Mouse (Mus musculus) liver, embryonic 16.5 days (tissue): ENCODE data around the gene Psmb2. TPM values are rescaled to one million over a fixed set of nuclear protein-coding genes. Genes with fewer than 3 reads are reported as not detected.

Experiments used
- ATAC-seq: fragments of 200-750 bp; cut with Nextera tagmentation; 2 replicates; pipeline ENCODE4 v1.8.0; 2017; ENCODE audit warnings: low read depth, mild to moderate bottlenecking, moderate number of reproducible peaks, moderate library complexity
- H3K27ac ChIP-seq: fragments of 300-500 bp; sonication (generic); 2 replicates; pipeline ENCODE4 v1.5.1; 2014; ENCODE audit warnings: mild to moderate bottlenecking, low read length
- H3K27me3 ChIP-seq: fragments of 300-500 bp; sonication (generic); 2 replicates; pipeline ENCODE4 v1.6.1; 2014; ENCODE audit warnings: low read depth, low read length, mixed read lengths; ENCODE audit not compliant: control insufficient read depth, insufficient read depth
- H3K36me3 ChIP-seq: fragments of 300-500 bp; sonication (generic); 2 replicates; pipeline ENCODE4 v1.6.1; 2014; ENCODE audit warnings: mild to moderate bottlenecking; ENCODE audit not compliant: control insufficient read depth, insufficient read depth
- H3K4me1 ChIP-seq: fragments of 300-500 bp; sonication (generic); 2 replicates; pipeline ENCODE4 v1.6.1; 2014; ENCODE audit warnings: low read depth, low read length, mixed read lengths; ENCODE audit not compliant: control insufficient read depth
- H3K4me2 ChIP-seq: fragments of 300-500 bp; sonication (generic); 2 replicates; pipeline ENCODE4 v1.6.1; 2014; ENCODE audit warnings: low read depth, low read length, mixed read lengths
- H3K4me3 ChIP-seq: fragments of 300-500 bp; sonication (generic); 2 replicates; pipeline ENCODE4 v1.5.1; 2014; ENCODE audit warnings: low read depth, mild to moderate bottlenecking, low read length
- H3K9ac ChIP-seq: fragments of 300-500 bp; sonication (generic); 2 replicates; pipeline ENCODE4 v1.6.1; 2014; ENCODE audit warnings: low read depth, low read length
- H3K9me3 ChIP-seq: fragments of 300-500 bp; sonication (generic); replicated peaks from 2 replicates; pipeline ENCODE4 v1.6.1; 2016; ENCODE audit warnings: low read length; ENCODE audit not compliant: control insufficient read depth
- WGBS: fragments of 180-500 bp; shearing (Covaris S2); extraction: QIAGEN DNeasy Blood & Tissue Kit; methylation state at CpG from one replicate; pipeline ENCODE4 v1.1.7; 2014; ENCODE audit not compliant: insufficient replicate concordance; 5-methylcytosine and 5-hydroxymethylcytosine counted together
- polyA plus RNA-seq: library from polyadenylated mRNA; unstranded; fragments of >200 nt; fragmentation: Nextera tagmentation; extraction: Ambion mirVana; gene quantifications from 2 replicates; pipeline ENCODE4 v1.2.1, GENCODE M21; 2015

Gene Psmb2
- polyA plus RNA-seq, 1 experiment from 2014 or later: 222 TPM

DNA sequence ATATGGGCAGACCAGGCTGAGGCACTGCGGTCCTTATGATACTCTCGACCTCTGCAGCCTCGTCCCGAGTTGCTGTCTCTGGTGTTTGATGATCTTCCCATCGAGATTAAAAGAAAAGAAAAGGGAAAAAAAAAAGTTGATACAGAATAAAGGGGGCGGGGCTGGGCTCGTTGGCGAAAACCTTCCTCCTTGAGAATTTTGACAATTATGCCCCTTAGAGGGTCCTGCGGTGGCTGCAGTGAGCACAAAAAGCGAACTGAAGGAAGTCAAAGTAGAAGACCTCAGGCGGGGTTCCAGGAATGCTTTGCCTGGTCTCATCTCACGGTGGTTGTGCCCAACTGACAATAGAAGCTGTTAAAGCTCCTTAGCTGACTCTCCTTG, 76.8 kb downstream of the Psmb2 start:
- no peak for ATAC-seq
- 1% methylated on average over 12 of the region's 12 CpGs for WGBS
- no peaks in the 10 kb centered on the region; the same call in 1 of the 2 replicates for H3K36me3 ChIP-seq

DNA sequence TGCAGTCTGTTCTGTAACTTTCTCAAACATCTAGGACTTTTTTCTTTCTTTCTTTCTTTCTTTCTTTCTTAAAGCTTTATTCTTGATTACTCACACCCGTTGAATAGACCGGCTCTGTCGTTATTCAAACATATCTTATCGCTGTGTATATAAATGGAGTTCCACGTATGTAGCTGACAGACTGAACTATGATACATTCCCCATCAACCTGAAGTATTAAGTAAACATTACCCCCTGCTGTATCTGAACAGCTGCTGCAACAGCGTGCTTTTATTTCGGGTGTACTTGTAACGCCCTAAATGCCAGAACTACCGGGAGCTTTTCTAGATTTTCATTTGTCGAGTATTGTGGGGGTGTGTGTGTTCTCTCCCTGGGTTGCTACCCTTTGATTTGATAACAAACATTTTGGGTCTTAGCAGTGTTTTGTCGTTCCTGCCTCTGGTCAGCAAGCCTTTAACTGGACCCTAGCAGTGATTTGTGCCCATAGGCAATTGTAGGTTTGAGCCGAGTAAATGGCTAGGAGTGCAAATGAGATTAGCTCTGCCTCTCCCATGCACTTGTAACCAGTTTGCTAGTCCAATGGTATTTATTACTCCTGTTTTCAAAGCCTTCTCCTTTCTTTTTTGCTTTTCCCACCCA, 77.4 kb downstream of the Psmb2 start:
- no peaks in the 10 kb centered on the region for H3K9me3 ChIP-seq
- WGBS: 53% methylated on average over 12 of the region's 12 CpGs
- no peaks in the 10 kb centered on the region for H3K27me3 ChIP-seq
- peak overlapping the region; percentile 92 for H3K4me3 ChIP-seq
- no peak overlapping the region; the same call in 1 of the 2 replicates for H3K9ac ChIP-seq
- peaks cover 15% of the 10 kb centered on the region for H3K4me1 ChIP-seq
- peak overlapping the region; percentile 88 for H3K4me2 ChIP-seq
- no peaks in the 10 kb centered on the region; the same call in 1 of the 2 replicates for H3K36me3 ChIP-seq
- ATAC-seq: no peak
- H3K27ac ChIP-seq: no peak overlapping the region

More for the DNA sequence above, 76.8 kb downstream of the Psmb2 start:
- Histone ChIP-seq H3K27ac (peak overlapping the region; percentile 88; the same call in 1 of the 2 replicates), H3K27me3 (no peaks in the 10 kb centered on the region), H3K4me1 (peaks cover 15% of the 10 kb centered on the region), H3K9me3 (no peaks in the 10 kb centered on the region), H3K9ac (peak overlapping the region; percentile 95), H3K4me3 (peak overlapping the region; percentile 92), H3K4me2 (peak overlapping the region; percentile 88)

DNA sequence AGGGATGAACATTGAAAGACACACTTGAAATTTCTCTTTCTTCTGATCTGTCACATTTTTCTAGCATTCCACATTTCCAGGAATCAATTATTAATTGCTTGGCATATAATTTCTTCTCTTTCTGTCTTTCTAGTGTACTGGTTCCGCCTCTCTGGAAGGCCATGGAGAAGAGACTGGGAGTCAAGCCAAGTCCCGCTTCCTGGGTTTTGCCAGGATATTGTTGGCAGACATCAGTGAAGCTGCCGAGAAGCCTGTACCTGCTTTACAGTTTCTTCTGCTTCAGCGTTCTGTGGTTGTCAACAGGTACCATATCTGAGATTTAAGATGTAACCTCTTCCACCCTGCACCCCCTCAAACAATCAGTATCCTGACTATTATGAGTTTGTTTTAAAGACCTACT, 79.3 kb downstream of the Psmb2 start:
- Histone ChIP-seq H3K27me3 (no peaks in the 10 kb centered on the region), H3K4me2 (no peak overlapping the region), H3K4me1 (peaks cover 15% of the 10 kb centered on the region), H3K4me3 (no peak overlapping the region), H3K9ac (no peak overlapping the region), H3K27ac (no peak overlapping the region), H3K36me3 (0 out of 2 replicates have a peak, but pooled peaks cover 3% of the 10 kb centered on the region), H3K9me3 (no peaks in the 10 kb centered on the region)
- 69% methylated on average over 4 of the region's 4 CpGs for WGBS
- no peak for ATAC-seq

DNA sequence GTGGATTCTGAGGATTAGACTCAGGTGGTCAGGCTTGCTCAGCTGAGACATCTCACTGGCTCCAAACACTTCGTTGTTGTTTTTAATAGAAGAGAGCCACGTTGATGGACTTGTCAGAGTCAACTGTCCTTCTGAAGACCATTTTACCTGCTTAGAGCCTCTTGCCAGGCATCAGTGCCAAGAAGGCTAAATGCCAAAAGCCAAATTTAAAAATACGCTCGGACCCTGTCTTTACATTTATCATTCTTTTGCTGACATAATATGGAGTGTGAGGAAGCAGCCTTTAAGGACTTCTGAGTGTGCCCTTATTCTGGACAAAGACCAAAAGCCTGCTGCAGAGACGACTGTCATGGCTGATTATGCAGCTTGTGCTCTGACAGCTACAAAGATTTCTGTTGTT, 80.9 kb downstream of the Psmb2 start:
- ATAC-seq: no peak
- Histone ChIP-seq H3K4me1 (peaks cover 6% of the 10 kb centered on the region), H3K36me3 (0 out of 2 replicates have a peak, but pooled peaks cover 3% of the 10 kb centered on the region), H3K4me3 (no peak overlapping the region), H3K4me2 (no peak overlapping the region), H3K9me3 (no peaks in the 10 kb centered on the region), H3K27me3 (no peaks in the 10 kb centered on the region), H3K27ac (no peak overlapping the region), H3K9ac (no peak overlapping the region)
- 67% methylated on average over 5 of the region's 5 CpGs for WGBS

Other genes with a start within 250 kb of the Psmb2 start
- 4.4 and 5.4 TPM in 2 replicates for gene Ago3, start 248.1 kb upstream of the Psmb2 start, polyA plus RNA-seq
- 0.90 and 0.98 TPM in 2 replicates for gene Ago1, start 209.0 kb upstream of the Psmb2 start, polyA plus RNA-seq
- gene Ago4, start 144.2 kb upstream of the Psmb2 start, polyA plus RNA-seq: 0.22 and 0.29 TPM in 2 replicates
- 30.0 and 32.4 TPM in 2 replicates for gene Clspn, start 120.7 kb upstream of the Psmb2 start, polyA plus RNA-seq
- 0.13 and 0.18 TPM in 2 replicates for gene 5730409E04Rik, start 67.8 kb upstream of the Psmb2 start, polyA plus RNA-seq
- gene Tfap2e, start 58.6 kb downstream of the Psmb2 start, polyA plus RNA-seq: not detected in 2 replicates
- 6.1 and 6.7 TPM in 2 replicates for gene Ncdn, start 75.8 kb downstream of the Psmb2 start, polyA plus RNA-seq
- gene AU040320, start 75.9 kb downstream of the Psmb2 start, polyA plus RNA-seq: 6.9 and 8.5 TPM in 2 replicates